Mouse (Mus musculus) midbrain, embryonic 10.5 days (tissue): Measurements from ENCODE around the gene Eva1b. TPM values are rescaled to one million over a fixed set of nuclear protein-coding genes. Genes with fewer than 3 reads are reported as not detected.

Experiments
- DNase-seq: peaks from one replicate; pipeline ENCODE4 v3.0.0-alpha.2; 2017; ENCODE audit warnings: low spot score
- H3K27ac ChIP-seq: fragments of 300-500 bp; sonication (generic); replicated peaks from 2 replicates; pipeline ENCODE4 v1.5.1; 2016; ENCODE audit warnings: mild to moderate bottlenecking
- H3K27me3 ChIP-seq: fragments of 300-500 bp; sonication (generic); 2 replicates; pipeline ENCODE4 v1.6.1; 2016; ENCODE audit warnings: low read depth, mild to moderate bottlenecking; ENCODE audit not compliant: poor library complexity, severe bottlenecking
- H3K36me3 ChIP-seq: fragments of 300-500 bp; sonication (generic); 2 replicates; pipeline ENCODE4 v1.6.1; 2016; ENCODE audit warnings: mild to moderate bottlenecking, moderate library complexity
- H3K4me1 ChIP-seq: fragments of 300-500 bp; sonication (generic); 2 replicates; pipeline ENCODE4 v1.6.1; 2016
- H3K4me3 ChIP-seq: fragments of 300-500 bp; sonication (generic); 2 replicates; pipeline ENCODE4 v1.5.1; 2016; ENCODE audit warnings: mild to moderate bottlenecking, moderate library complexity
- H3K9me3 ChIP-seq: fragments of 300-500 bp; sonication (generic); replicated peaks from 2 replicates; pipeline ENCODE4 v1.6.1; 2016; ENCODE audit warnings: mild to moderate bottlenecking
- WGBS: fragments of 180-500 bp; shearing (Covaris S2); methylation state at CpG from one replicate; pipeline ENCODE4 v1.1.7; 2016; 5-methylcytosine and 5-hydroxymethylcytosine counted together
- polyA plus RNA-seq: library from polyadenylated mRNA; unstranded; fragments of >200 nt; fragmentation: Nextera tagmentation; extraction: Ambion mirVana; gene quantifications from 2 replicates; pipeline ENCODE4 v1.2.1, GENCODE M21; 2016

The Eva1b gene
- polyA plus RNA-seq, 1 experiment from 2014 or later, result 25.0 TPM

DNA sequence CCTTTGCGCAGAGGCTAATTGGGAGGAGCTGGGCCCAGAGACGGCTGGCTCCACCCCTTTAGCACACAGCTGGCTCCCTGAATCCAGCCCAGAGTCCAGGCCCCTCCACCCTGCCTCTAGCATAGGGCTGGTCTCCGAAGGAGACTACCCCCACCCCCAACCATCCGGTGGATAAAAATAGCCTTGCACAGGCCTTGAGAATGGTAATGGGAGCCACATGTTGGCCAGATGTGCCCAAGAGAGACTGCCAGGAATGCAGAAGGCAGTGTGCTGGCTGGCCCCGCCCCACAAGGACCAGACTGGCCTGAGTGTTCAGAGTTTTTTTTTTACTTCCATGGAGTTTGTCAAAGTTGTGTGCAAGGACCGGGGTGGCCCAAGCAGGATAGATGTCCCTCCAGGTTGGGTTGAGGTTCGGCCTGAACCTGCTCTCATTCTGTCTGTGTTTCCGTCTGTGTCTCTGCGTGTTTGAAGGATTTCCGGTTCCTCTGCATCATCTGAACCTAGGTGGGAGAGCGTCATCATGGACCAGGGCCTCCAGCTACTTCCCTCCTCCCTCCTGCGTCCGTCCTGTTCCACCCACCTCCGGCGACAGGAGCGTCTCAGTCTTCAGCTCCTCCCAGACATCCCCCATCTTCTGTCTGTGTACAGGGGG lies 2.9 kb downstream of the Eva1b start:
- Histone ChIP-seq H3K27me3 (peaks cover 65% of the 10 kb centered on the region), H3K27ac (no peak overlapping the region; the same call in 1 of the 2 replicates), H3K4me3 (peak overlapping the region; percentile 61; the same call in 1 of the 2 replicates), H3K4me1 (peaks cover 50% of the 10 kb centered on the region), H3K9me3 (no peaks in the 10 kb centered on the region), H3K36me3 (no peaks in the 10 kb centered on the region)
- WGBS, result 51% methylated on average over 16 of the region's 16 CpGs
- peak; percentile 68 for DNase-seq

- peaks cover 63% of the 10 kb centered on the region for H3K27me3 ChIP-seq
Measured at GRCm38 (mm10) chr4:126150949-126151320, 3.4 kb downstream of the Eva1b start.

DNA sequence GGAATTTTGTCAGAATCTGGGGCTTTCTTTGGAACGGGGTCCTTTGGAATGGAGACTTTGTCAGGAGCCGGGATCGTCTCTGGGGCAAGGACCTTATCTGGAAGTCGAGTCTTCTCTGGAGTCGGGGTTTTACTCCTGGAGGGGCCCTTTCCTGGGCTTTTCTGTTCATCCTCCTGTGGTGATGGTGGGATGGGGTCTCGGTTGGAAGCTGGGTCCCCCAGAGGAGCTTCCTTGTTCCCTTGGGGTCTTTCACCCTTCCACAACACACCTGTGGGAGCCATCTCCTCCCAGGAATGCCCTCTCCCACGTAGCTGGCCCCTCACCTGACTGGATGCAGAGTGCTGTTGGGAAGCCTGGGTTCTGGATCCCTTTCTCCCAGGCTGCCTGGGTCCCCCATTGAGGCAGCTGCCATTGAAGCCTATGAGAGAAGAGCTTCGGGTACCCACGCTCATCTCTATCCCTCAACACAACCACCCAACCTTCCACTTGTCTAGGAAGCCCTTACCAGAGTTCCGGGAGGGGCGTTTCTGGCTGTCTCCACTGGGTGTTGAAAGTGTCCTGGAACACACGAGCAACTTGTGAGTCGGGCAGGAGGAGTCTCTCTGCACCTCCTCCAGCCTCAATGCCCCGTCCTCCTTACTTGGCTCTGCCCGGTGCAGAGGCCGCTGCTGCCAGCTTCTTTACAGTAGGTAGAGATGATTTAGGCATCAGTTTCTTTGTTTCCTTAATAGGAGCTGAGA lies 4.3 kb downstream of the Eva1b start:
- H3K4me1 ChIP-seq, result peaks cover 52% of the 10 kb centered on the region
- H3K27ac ChIP-seq, result no peak overlapping the region
- no peak overlapping the region for H3K4me3 ChIP-seq
- DNase-seq, result no peak
- H3K27me3 ChIP-seq, result peaks cover 56% of the 10 kb centered on the region
- 86% methylated on average over 16 of the region's 16 CpGs for WGBS
- no peaks in the 10 kb centered on the region for H3K9me3 ChIP-seq
- H3K36me3 ChIP-seq, result peaks cover 4% of the 10 kb centered on the region

More at GRCm38 (mm10) chr4:126150949-126151320, 3.4 kb downstream of the Eva1b start:
- H3K4me1 ChIP-seq, result peaks cover 55% of the 10 kb centered on the region
- 79% methylated on average over 6 of the region's 6 CpGs for WGBS
- no peaks in the 10 kb centered on the region for H3K36me3 ChIP-seq
- H3K27ac ChIP-seq, result no peak overlapping the region; the same call in 1 of the 2 replicates
- DNase-seq, result no peak
- no peak overlapping the region for H3K4me3 ChIP-seq
- H3K9me3 ChIP-seq, result no peaks in the 10 kb centered on the region

DNA sequence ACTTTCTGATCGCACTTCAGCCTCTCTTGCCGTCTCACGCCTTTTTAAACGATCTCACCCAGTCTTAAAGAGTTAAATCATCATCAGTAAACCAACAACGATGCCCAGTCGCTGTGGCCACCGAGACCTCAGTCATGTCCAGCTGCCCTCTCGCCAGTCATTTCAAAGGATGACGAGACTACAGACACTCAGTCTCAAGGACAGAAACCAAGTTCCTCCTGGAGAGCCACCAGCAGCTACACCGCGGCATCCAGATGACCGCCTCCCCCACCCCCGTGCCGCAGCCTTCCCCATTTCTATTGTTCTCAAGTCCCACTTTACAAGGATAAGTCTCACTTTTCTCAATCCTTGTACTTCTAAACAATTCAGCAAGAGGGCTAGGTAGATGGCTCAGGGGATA lies 5.3 kb downstream of the Eva1b start:
- Histone ChIP-seq H3K27me3 (peaks cover 46% of the 10 kb centered on the region), H3K9me3 (no peaks in the 10 kb centered on the region), H3K4me1 (peaks cover 42% of the 10 kb centered on the region), H3K36me3 (peaks cover 6% of the 10 kb centered on the region), H3K4me3 (no peak overlapping the region), H3K27ac (no peak overlapping the region)
- 63% methylated on average over 14 of the region's 14 CpGs for WGBS
- no peak for DNase-seq

DNA sequence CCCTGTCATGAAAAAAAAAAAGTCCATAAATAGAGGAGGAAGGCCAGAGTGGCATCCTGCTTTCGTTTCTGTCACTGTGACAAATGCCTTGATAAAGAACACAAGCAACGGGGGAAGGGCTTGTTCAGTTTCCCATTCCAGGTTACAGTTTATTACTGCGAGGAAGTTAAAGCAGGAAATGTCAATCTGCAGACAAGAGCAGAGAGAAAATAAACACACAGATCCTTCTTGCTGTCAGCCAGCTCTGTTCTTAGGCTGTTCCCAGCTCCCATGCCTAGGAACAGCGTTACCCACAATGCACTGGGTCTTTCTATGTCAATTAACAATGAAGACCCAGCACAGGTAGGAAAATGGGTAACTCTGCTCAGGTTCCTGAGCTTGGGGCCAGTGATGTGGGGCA lies 7.6 kb downstream of the Eva1b start:
- Histone ChIP-seq H3K27me3 (peaks cover 23% of the 10 kb centered on the region), H3K27ac (no peak overlapping the region), H3K36me3 (peaks cover 6% of the 10 kb centered on the region), H3K9me3 (no peaks in the 10 kb centered on the region), H3K4me3 (no peak overlapping the region), H3K4me1 (peaks cover 19% of the 10 kb centered on the region)
- 71% methylated on average over 4 of the region's 4 CpGs for WGBS
- no peak for DNase-seq

DNA sequence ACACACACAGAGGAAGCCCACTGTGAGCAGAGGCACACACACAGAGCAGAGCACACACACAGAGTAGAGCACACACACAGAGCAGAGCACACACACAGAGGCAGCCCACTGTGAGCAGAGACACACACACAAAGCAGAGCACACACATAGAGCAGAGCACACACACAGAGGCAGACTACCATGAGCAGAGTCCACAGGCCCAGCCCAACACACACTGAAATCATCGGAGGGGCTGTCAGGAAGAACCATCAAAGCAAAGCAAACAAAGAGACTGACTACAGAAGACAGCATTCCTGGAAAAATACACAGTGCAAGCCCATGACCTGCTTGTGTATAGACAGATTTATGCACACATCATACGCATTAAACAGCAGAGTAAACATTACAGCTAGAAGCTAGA lies 8.3 kb downstream of the Eva1b start:
- Histone ChIP-seq H3K4me3 (no peak overlapping the region), H3K36me3 (peaks cover 6% of the 10 kb centered on the region), H3K27me3 (peaks cover 16% of the 10 kb centered on the region), H3K27ac (peak overlapping the region; percentile 46; the same call in 1 of the 2 replicates), H3K4me1 (peaks cover 12% of the 10 kb centered on the region; the same call in 1 of the 2 replicates), H3K9me3 (no peaks in the 10 kb centered on the region)
- no peak for DNase-seq
- 71% methylated on average over 2 of the region's 2 CpGs for WGBS

DNA sequence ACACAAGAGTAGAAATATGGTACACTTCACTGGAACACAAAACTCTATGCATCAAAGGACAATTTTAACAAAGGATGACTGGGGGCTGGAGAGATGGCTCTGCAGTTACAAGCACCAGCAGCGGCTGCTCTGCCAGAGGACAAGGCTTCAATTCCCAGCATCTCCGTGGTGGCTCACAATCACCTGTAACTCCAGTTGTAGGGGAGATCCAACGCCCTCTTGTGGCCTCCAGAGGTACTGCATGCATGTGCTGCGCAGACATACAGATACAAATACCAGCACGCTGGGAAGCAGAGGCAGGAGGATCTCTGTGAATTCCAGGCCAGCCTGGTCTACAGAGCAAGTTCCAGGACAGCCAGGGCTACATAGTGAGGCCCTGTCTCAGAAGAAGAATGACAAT lies 9.1 kb downstream of the Eva1b start:
- peaks cover 6% of the 10 kb centered on the region for H3K36me3 ChIP-seq
- WGBS, result 56% methylated on average over 5 of the region's 5 CpGs
- no peak overlapping the region for H3K27ac ChIP-seq
- H3K4me1 ChIP-seq, result peaks cover 8% of the 10 kb centered on the region; the same call in 1 of the 2 replicates
- H3K4me3 ChIP-seq, result no peak overlapping the region
- H3K9me3 ChIP-seq, result no peaks in the 10 kb centered on the region
- no peak for DNase-seq
- peaks cover 8% of the 10 kb centered on the region; the same call in 1 of the 2 replicates for H3K27me3 ChIP-seq

GRCm38 (mm10) chr4:126157562-126157961 lies 10.0 kb downstream of the Eva1b start:
- Histone ChIP-seq H3K27ac (no peak overlapping the region), H3K27me3 (no peaks in the 10 kb centered on the region), H3K4me1 (peaks cover 16% of the 10 kb centered on the region), H3K36me3 (peaks cover 6% of the 10 kb centered on the region), H3K9me3 (no peaks in the 10 kb centered on the region), H3K4me3 (no peak overlapping the region)
- DNase-seq, result no peak
- WGBS, result 87% methylated on average over 6 of the region's 6 CpGs

GRCm38 (mm10) chr4:126159455-126159854 lies 11.9 kb downstream of the Eva1b start:
- no peak overlapping the region for H3K4me3 ChIP-seq
- peaks cover 29% of the 10 kb centered on the region for H3K4me1 ChIP-seq
- no peaks in the 10 kb centered on the region for H3K27me3 ChIP-seq
- DNase-seq, result no peak
- H3K36me3 ChIP-seq, result peaks cover 11% of the 10 kb centered on the region
- H3K27ac ChIP-seq, result no peak overlapping the region
- WGBS, result 78% methylated on average over 8 of the region's 8 CpGs
- no peaks in the 10 kb centered on the region for H3K9me3 ChIP-seq

DNA sequence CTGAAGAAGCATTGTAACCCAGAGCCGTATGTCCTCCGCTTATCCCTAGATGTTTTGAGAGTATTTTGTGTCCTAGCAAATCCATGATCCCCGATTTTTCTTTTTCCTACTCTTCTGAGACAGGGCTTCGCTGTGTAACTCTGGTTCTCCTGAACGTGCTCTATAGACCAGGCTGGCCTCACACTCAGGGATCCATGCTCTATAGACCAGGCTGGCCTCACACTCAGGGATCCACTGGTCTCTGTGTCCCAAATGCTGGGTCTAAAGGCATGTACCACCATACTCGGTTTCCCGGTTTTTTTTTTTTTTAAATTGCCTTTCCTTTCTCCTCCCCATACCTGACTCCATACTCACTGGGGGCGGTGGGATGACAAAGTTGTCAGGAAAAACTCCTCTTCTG lies 13.4 kb downstream of the Eva1b start:
- H3K36me3 ChIP-seq, result peaks cover 23% of the 10 kb centered on the region
- H3K4me1 ChIP-seq, result peaks cover 21% of the 10 kb centered on the region
- DNase-seq, result no peak
- WGBS, result 87% methylated on average over 8 of the region's 8 CpGs
- no peak overlapping the region for H3K4me3 ChIP-seq
- no peaks in the 10 kb centered on the region for H3K9me3 ChIP-seq
- H3K27me3 ChIP-seq, result no peaks in the 10 kb centered on the region
- H3K27ac ChIP-seq, result no peak overlapping the region

DNA sequence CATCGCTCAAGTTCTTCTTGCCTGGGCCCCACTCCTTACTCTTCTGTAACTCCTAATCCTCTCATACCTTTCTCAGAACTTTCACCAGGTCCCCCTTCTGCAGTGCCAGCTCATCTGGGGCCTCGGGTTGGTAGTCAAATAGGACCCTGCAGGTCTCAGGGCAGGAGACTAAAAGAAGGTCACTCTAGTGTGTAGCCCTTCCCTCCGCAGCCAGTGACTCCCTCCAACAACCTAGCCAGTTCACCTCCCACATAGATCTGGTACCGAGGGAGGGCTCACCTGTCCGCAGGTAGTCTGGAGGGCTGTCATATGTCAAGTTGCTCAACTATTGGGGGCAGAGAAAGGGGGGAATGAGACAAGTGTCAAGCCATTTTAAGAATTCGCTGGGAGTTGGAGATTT lies 13.9 kb downstream of the Eva1b start:
- Histone ChIP-seq H3K36me3 (peaks cover 27% of the 10 kb centered on the region), H3K9me3 (no peaks in the 10 kb centered on the region), H3K27me3 (no peaks in the 10 kb centered on the region), H3K4me1 (peaks cover 21% of the 10 kb centered on the region), H3K27ac (no peak overlapping the region), H3K4me3 (no peak overlapping the region)
- no peak for DNase-seq
- WGBS, result 85% methylated on average over 6 of the region's 6 CpGs

DNA sequence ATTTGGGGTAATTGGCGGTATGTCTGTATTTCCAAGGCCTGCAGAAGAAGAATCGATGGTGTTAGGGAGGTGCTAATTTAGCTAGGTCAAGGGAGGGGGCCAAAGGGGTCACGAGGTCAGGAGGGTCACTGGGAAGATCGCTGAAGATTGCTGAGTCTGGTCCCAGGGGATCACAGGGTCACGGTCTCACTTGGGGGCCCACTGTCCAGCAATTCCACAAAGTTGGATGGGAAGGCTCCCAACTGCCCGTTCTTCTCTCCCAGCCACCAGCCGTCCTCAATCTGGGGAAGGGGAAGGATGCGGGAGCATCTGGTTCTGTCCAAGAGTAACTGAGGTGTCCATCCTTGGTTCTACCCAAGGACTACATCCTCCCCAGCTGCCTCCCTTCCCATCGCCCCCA lies 14.4 kb downstream of the Eva1b start:
- H3K27me3 ChIP-seq, result no peaks in the 10 kb centered on the region
- H3K4me3 ChIP-seq, result peak overlapping the region; percentile 75
- no peak overlapping the region; the same call in 1 of the 2 replicates for H3K27ac ChIP-seq
- no peaks in the 10 kb centered on the region for H3K9me3 ChIP-seq
- 65% methylated on average over 9 of the region's 9 CpGs for WGBS
- peaks cover 28% of the 10 kb centered on the region for H3K36me3 ChIP-seq
- H3K4me1 ChIP-seq, result peaks cover 21% of the 10 kb centered on the region
- no peak for DNase-seq

- H3K4me1 ChIP-seq, result peaks cover 21% of the 10 kb centered on the region
- WGBS, result 1% methylated on average over 44 of the region's 44 CpGs
- H3K27me3 ChIP-seq, result no peaks in the 10 kb centered on the region
- peaks cover 33% of the 10 kb centered on the region for H3K36me3 ChIP-seq
- H3K9me3 ChIP-seq, result no peaks in the 10 kb centered on the region
- DNase-seq, result peak; percentile 81
- peak overlapping the region; percentile 85 for H3K27ac ChIP-seq
- H3K4me3 ChIP-seq, result peak overlapping the region; percentile 75
Measured at GRCm38 (mm10) chr4:126162544-126163066, 15.1 kb downstream of the Eva1b start.
